Mouse (Mus musculus): ENCODE measurements around the gene Rngtt. TPM values are rescaled to one million over a fixed set of nuclear protein-coding genes. Genes with fewer than 3 reads are reported as not detected.

Gene Rngtt
- polyA plus RNA-seq, 1 experiment, result 5.1 TPM

DNA sequence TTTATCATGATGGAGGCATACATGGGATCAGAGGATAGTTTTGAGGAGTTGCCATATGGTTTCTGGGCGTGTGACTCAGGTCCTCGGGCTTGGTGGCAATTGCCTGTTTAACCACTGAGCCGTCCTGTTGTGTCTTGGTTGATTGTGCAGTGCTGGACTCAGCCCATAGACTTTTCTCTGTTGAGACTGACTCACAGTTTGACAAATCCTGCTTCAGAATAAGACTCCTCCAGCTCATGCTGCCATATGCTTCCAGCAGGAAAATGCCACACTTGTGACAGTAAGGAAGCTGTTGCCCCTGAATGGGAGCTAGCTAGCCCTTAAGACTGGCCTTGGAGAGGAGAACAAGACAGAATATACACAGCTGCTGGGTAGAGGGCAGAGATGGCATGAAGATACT lies 149.7 kb downstream of the Rngtt start:
- Histone ChIP-seq H3K79me2 (ENCODE audit: control insufficient read depth, insufficient read depth) (no peaks in the 10 kb centered on the region), H3ac (ENCODE audit: control insufficient read depth, insufficient read length, low read depth) (no peak overlapping the region), H3K36me3 (ENCODE audit: control insufficient read depth, insufficient read depth) (peaks cover 21% of the 10 kb centered on the region), H3K79me3 (ENCODE audit: low read depth) (no peaks in the 10 kb centered on the region), H3K27me3 (ENCODE audit: control insufficient read depth, insufficient read depth, insufficient read length) (no peaks in the 10 kb centered on the region), H3K4me3 (ENCODE audit: insufficient read depth, poor library complexity, severe bottlenecking) (no peak overlapping the region)
- TF ChIP-seq CEBPB (IDR thresholded peaks at IDR 0.05; ENCODE audit: low read depth) (no peak), MYOD1 (IDR thresholded peaks at IDR 0.05; ENCODE audit: control insufficient read depth, insufficient read length, low read depth) (no peak), MYOG (IDR thresholded peaks at IDR 0.05; ENCODE audit: control insufficient read depth, extremely low read depth, insufficient read length) (no peak), MAX (IDR thresholded peaks at IDR 0.05) (no peak), USF1 (IDR thresholded peaks at IDR 0.05; ENCODE audit: low read depth) (no peak), CTCF (IDR thresholded peaks at IDR 0.05; ENCODE audit: control insufficient read depth, insufficient read depth, insufficient read length) (no peak), FOSL1 (IDR thresholded peaks at IDR 0.05; ENCODE audit: insufficient read depth, low read length, poor library complexity, severe bottlenecking) (no peak)

GRCm38 (mm10) chr4:33464432-33464831 lies 154.3 kb downstream of the Rngtt start:
- TF ChIP-seq MYOG (IDR thresholded peaks at IDR 0.05; ENCODE audit: control insufficient read depth, extremely low read depth, insufficient read length) (no peak), CTCF (IDR thresholded peaks at IDR 0.05; ENCODE audit: control insufficient read depth, insufficient read depth, insufficient read length) (no peak), FOSL1 (IDR thresholded peaks at IDR 0.05; ENCODE audit: insufficient read depth, low read length, poor library complexity, severe bottlenecking) (no peak), CEBPB (IDR thresholded peaks at IDR 0.05; ENCODE audit: low read depth) (no peak), USF1 (IDR thresholded peaks at IDR 0.05; ENCODE audit: low read depth) (no peak), MAX (IDR thresholded peaks at IDR 0.05) (no peak), MYOD1 (IDR thresholded peaks at IDR 0.05; ENCODE audit: control insufficient read depth, insufficient read length, low read depth) (no peak)
- H3ac ChIP-seq (ENCODE audit: control insufficient read depth, insufficient read length, low read depth), result no peak overlapping the region
- no peaks in the 10 kb centered on the region for H3K27me3 ChIP-seq (ENCODE audit: control insufficient read depth, insufficient read depth, insufficient read length)
- peaks cover 11% of the 10 kb centered on the region for H3K36me3 ChIP-seq (ENCODE audit: control insufficient read depth, insufficient read depth)
- no peaks in the 10 kb centered on the region for H3K79me3 ChIP-seq (ENCODE audit: low read depth)
- no peak overlapping the region for H3K4me3 ChIP-seq (ENCODE audit: insufficient read depth, poor library complexity, severe bottlenecking)
- H3K79me2 ChIP-seq (ENCODE audit: control insufficient read depth, insufficient read depth), result no peaks in the 10 kb centered on the region

GRCm38 (mm10) chr4:33465871-33466270 lies 155.8 kb downstream of the Rngtt start:
- Histone ChIP-seq H3K4me3 (ENCODE audit: insufficient read depth, poor library complexity, severe bottlenecking) (no peak overlapping the region), H3K27me3 (ENCODE audit: control insufficient read depth, insufficient read depth, insufficient read length) (no peaks in the 10 kb centered on the region), H3K79me3 (ENCODE audit: low read depth) (no peaks in the 10 kb centered on the region), H3ac (ENCODE audit: control insufficient read depth, insufficient read length, low read depth) (no peak overlapping the region), H3K79me2 (ENCODE audit: control insufficient read depth, insufficient read depth) (no peaks in the 10 kb centered on the region), H3K36me3 (ENCODE audit: control insufficient read depth, insufficient read depth) (peaks cover 11% of the 10 kb centered on the region)
- TF ChIP-seq MYOG (IDR thresholded peaks at IDR 0.05; ENCODE audit: control insufficient read depth, extremely low read depth, insufficient read length) (no peak), FOSL1 (IDR thresholded peaks at IDR 0.05; ENCODE audit: insufficient read depth, low read length, poor library complexity, severe bottlenecking) (no peak), CEBPB (IDR thresholded peaks at IDR 0.05; ENCODE audit: low read depth) (no peak), USF1 (IDR thresholded peaks at IDR 0.05; ENCODE audit: low read depth) (no peak), MYOD1 (IDR thresholded peaks at IDR 0.05; ENCODE audit: control insufficient read depth, insufficient read length, low read depth) (no peak), MAX (IDR thresholded peaks at IDR 0.05) (no peak), CTCF (IDR thresholded peaks at IDR 0.05; ENCODE audit: control insufficient read depth, insufficient read depth, insufficient read length) (no peak)

- H3K4me3 ChIP-seq (ENCODE audit: insufficient read depth, poor library complexity, severe bottlenecking), result no peak overlapping the region
- H3ac ChIP-seq (ENCODE audit: control insufficient read depth, insufficient read length, low read depth), result no peak overlapping the region
- H3K79me3 ChIP-seq (ENCODE audit: low read depth), result no peaks in the 10 kb centered on the region
- peak; percentile 9 for TF ChIP-seq USF1 (IDR thresholded peaks at IDR 0.05; ENCODE audit: low read depth)
- TF ChIP-seq MYOD1 (IDR thresholded peaks at IDR 0.05; ENCODE audit: control insufficient read depth, insufficient read length, low read depth), result peak; percentile 82
- no peak for TF ChIP-seq CEBPB (IDR thresholded peaks at IDR 0.05; ENCODE audit: low read depth)
- TF ChIP-seq FOSL1 (IDR thresholded peaks at IDR 0.05; ENCODE audit: insufficient read depth, low read length, poor library complexity, severe bottlenecking), result peak; percentile 47
- peaks cover 11% of the 10 kb centered on the region for H3K36me3 ChIP-seq (ENCODE audit: control insufficient read depth, insufficient read depth)
- no peaks in the 10 kb centered on the region for H3K27me3 ChIP-seq (ENCODE audit: control insufficient read depth, insufficient read depth, insufficient read length)
- H3K79me2 ChIP-seq (ENCODE audit: control insufficient read depth, insufficient read depth), result no peaks in the 10 kb centered on the region
These were observed 156.9 kb downstream of the Rngtt start for GRCm38 (mm10) chr4:33466970-33467399.

DNA sequence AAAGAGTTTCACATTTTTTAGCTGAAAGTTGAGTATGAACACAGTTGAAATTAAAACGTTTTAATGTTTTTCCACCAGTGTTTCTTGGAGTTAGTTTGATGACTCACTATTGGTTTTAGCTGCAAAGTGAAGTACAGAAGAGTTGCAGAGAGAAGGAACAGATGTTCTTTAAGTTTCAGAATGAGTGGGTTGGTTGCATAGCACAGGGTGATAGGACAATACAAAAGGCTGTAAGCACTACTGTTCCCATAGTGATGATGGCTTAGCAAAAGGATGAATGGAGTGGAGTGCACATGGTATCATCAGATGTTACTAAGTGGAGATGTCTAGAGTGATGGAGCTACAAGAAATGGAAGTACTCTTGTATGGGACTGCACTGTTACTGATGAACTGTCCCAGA lies 157.5 kb downstream of the Rngtt start:
- no peak overlapping the region for H3ac ChIP-seq (ENCODE audit: control insufficient read depth, insufficient read length, low read depth)
- no peaks in the 10 kb centered on the region for H3K79me3 ChIP-seq (ENCODE audit: low read depth)
- H3K27me3 ChIP-seq (ENCODE audit: control insufficient read depth, insufficient read depth, insufficient read length), result no peaks in the 10 kb centered on the region
- H3K36me3 ChIP-seq (ENCODE audit: control insufficient read depth, insufficient read depth), result peaks cover 5% of the 10 kb centered on the region
- no peak overlapping the region for H3K4me3 ChIP-seq (ENCODE audit: insufficient read depth, poor library complexity, severe bottlenecking)
- H3K79me2 ChIP-seq (ENCODE audit: control insufficient read depth, insufficient read depth), result no peaks in the 10 kb centered on the region
- TF ChIP-seq MYOG (IDR thresholded peaks at IDR 0.05; ENCODE audit: control insufficient read depth, extremely low read depth, insufficient read length), result no peak
- no peak for TF ChIP-seq MAX (IDR thresholded peaks at IDR 0.05)
- no peak for TF ChIP-seq FOSL1 (IDR thresholded peaks at IDR 0.05; ENCODE audit: insufficient read depth, low read length, poor library complexity, severe bottlenecking)
- TF ChIP-seq CEBPB (IDR thresholded peaks at IDR 0.05; ENCODE audit: low read depth), result no peak
- TF ChIP-seq MYOD1 (IDR thresholded peaks at IDR 0.05; ENCODE audit: control insufficient read depth, insufficient read length, low read depth), result no peak
- TF ChIP-seq CTCF (IDR thresholded peaks at IDR 0.05; ENCODE audit: control insufficient read depth, insufficient read depth, insufficient read length), result no peak
- no peak for TF ChIP-seq USF1 (IDR thresholded peaks at IDR 0.05; ENCODE audit: low read depth)

DNA sequence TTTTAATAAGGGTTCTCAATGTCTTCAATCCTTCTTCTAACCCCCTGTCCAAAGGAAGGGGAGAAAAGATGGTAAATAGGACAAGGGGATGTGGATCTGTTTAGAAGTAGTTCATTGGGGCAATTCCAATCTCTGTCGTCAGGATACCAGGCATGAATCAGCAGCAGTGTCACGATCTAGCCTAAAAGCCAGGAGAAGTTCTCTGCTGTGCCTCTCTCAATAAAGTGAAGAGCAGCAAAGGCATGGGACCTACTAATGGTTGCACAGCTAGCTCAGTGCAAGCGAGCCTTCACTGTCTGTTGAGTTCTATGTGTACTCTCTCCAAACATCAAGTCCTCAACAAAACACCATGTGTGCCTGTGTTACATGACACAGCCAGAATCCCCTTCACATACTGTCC lies 158.0 kb downstream of the Rngtt start:
- H3K79me3 ChIP-seq (ENCODE audit: low read depth), result no peaks in the 10 kb centered on the region
- no peaks in the 10 kb centered on the region for H3K27me3 ChIP-seq (ENCODE audit: control insufficient read depth, insufficient read depth, insufficient read length)
- H3K36me3 ChIP-seq (ENCODE audit: control insufficient read depth, insufficient read depth), result peaks cover 5% of the 10 kb centered on the region
- no peak overlapping the region for H3K4me3 ChIP-seq (ENCODE audit: insufficient read depth, poor library complexity, severe bottlenecking)
- no peaks in the 10 kb centered on the region for H3K79me2 ChIP-seq (ENCODE audit: control insufficient read depth, insufficient read depth)
- no peak overlapping the region for H3ac ChIP-seq (ENCODE audit: control insufficient read depth, insufficient read length, low read depth)
- TF ChIP-seq CEBPB (IDR thresholded peaks at IDR 0.05; ENCODE audit: low read depth) (no peak), MYOD1 (IDR thresholded peaks at IDR 0.05; ENCODE audit: control insufficient read depth, insufficient read length, low read depth) (no peak), FOSL1 (IDR thresholded peaks at IDR 0.05; ENCODE audit: insufficient read depth, low read length, poor library complexity, severe bottlenecking) (no peak), USF1 (IDR thresholded peaks at IDR 0.05; ENCODE audit: low read depth) (no peak), CTCF (IDR thresholded peaks at IDR 0.05; ENCODE audit: control insufficient read depth, insufficient read depth, insufficient read length) (no peak), MAX (IDR thresholded peaks at IDR 0.05) (no peak), MYOG (IDR thresholded peaks at IDR 0.05; ENCODE audit: control insufficient read depth, extremely low read depth, insufficient read length) (no peak)

Data from C2C12 (cell line).